Mouse (Mus musculus): ENCODE measurements around the gene Eif4a1. TPM values are rescaled to one million over a fixed set of nuclear protein-coding genes. Genes with fewer than 3 reads are reported as not detected.
A peak's percentile ranks its signal among the peaks of the same experiment; 100 is the strongest.

Gene Eif4a1
- polyA plus RNA-seq, 1 experiment from 2014 or later = 729 TPM

DNA sequence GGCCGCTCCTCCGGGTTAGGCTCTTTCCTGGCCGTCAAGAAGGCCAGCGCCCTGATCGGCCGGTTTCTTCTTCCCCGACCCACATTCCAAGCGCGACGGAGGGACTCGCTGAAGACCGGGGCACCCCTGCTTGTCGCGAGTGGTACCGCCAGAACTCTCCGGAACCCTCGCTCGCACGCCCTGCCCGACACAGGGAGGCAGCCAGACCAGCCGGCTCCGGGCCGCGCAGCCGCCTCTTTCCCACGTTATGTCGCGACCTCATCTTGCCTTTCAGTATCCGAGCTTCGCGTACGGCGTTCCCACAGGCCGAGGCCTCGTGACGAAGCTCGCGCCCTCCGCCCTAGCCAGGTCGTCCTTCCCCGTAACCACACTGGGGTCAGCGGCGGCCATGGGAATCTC, 498 bp downstream of the Eif4a1 start:
- under 1% methylated on average over 38 of the region's 43 CpGs for WGBS
- H3K4me3 ChIP-seq (ENCODE audit: low read length) = peak overlapping the region; percentile 100
- H3K4me1 ChIP-seq (ENCODE audit: control insufficient read depth, insufficient read depth, low read length) = peaks cover 9% of the 10 kb centered on the region; the same call in 1 of the 2 replicates
- no peaks in the 10 kb centered on the region for H3K27me3 ChIP-seq (ENCODE audit: control insufficient read depth, insufficient read depth, low read length)
- peak overlapping the region; percentile 100 for H3K9ac ChIP-seq (ENCODE audit: low read depth, low read length)
- H3K4me2 ChIP-seq (replicated peaks; ENCODE audit: low read depth, low read length) = peak overlapping the region; percentile 65
- no peaks in the 10 kb centered on the region for H3K9me3 ChIP-seq (ENCODE audit: control insufficient read depth, low read length)
- peak overlapping the region; percentile 97 for H3K27ac ChIP-seq (ENCODE audit: low read depth, low read length)
- peak; percentile 13 for ATAC-seq (ENCODE audit: low FRiP score, low TSS enrichment)
- H3K36me3 ChIP-seq (ENCODE audit: control insufficient read depth, insufficient read depth, low read length) = peaks cover 73% of the 10 kb centered on the region

DNA sequence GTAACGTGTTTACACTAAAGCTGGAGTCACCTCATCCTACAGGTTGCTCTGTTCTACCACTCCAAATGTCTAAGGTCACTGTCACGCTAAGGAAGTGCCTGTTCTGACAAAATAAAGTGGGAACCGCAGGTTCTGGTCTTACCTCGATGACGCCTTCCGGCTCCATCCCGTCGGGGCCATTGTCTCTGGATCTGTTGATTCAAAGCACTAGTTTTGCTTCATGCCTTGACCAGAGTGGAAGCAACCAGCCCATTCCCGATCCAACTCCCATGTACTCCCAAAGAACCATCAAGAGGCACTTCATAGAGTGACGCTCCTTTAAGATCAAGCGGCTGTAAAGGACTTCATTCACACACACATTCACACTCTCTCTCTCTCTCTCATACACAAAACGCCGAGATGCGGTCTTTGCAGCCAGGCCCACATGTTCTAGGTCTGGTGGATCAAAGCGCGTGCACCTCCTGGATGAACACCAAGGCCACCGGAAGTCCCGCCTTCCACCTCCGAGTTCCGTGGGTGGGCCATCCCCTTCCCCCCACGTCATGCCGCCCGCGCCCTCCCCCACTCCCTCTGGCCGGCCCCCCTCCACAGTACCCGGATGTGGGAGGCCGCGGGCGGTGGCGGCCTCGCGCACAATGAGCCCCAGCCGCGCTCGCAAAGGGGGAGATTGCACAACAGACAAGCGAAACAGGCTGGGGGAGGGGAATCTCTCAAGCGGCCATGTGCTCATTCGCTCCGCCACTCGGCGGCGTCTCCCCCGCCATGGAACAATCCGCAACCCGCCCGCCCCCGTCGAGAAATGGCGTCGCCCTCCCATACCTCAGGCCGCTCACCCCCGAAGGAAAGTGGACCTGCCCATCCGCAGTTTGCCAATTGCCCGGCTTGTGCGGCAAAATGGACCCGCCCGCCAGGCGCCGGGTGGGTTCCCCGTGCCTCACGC, 1.2 kb downstream of the Eif4a1 start:
- peak; percentile 73 for ATAC-seq (ENCODE audit: low FRiP score, low TSS enrichment)
- Histone ChIP-seq H3K4me3 (ENCODE audit: low read length) (peak overlapping the region; percentile 100), H3K4me1 (ENCODE audit: control insufficient read depth, insufficient read depth, low read length) (peaks cover 9% of the 10 kb centered on the region; the same call in 1 of the 2 replicates), H3K36me3 (ENCODE audit: control insufficient read depth, insufficient read depth, low read length) (peaks cover 73% of the 10 kb centered on the region), H3K9me3 (ENCODE audit: control insufficient read depth, low read length) (no peaks in the 10 kb centered on the region), H3K27me3 (ENCODE audit: control insufficient read depth, insufficient read depth, low read length) (no peaks in the 10 kb centered on the region), H3K27ac (ENCODE audit: low read depth, low read length) (peak overlapping the region; percentile 97), H3K4me2 (replicated peaks; ENCODE audit: low read depth, low read length) (peak overlapping the region; percentile 65), H3K9ac (ENCODE audit: low read depth, low read length) (peak overlapping the region; percentile 100)
- WGBS = 2% methylated on average over 54 of the region's 61 CpGs

DNA sequence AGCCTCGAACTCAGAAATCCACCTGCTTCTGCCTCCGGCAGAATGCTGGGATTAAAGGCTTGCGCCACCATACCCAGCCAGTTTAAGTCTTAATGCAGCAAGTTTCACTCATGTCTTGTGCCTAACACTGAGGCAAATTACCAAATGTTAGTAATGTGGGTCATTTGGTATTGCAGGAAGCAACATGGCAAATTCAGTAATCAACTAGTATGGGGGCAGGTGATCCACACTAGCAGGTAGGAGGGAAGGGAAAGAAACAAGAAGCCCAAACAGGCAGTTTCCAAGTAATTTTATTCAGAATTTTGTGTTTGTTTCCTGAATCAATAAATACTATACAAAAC, 5.6 kb downstream of the Eif4a1 start:
- Histone ChIP-seq H3K36me3 (ENCODE audit: control insufficient read depth, insufficient read depth, low read length) (peaks cover 65% of the 10 kb centered on the region), H3K27me3 (ENCODE audit: control insufficient read depth, insufficient read depth, low read length) (no peaks in the 10 kb centered on the region), H3K9me3 (ENCODE audit: control insufficient read depth, low read length) (no peaks in the 10 kb centered on the region), H3K4me2 (replicated peaks; ENCODE audit: low read depth, low read length) (no peak overlapping the region), H3K9ac (ENCODE audit: low read depth, low read length) (no peak overlapping the region), H3K27ac (ENCODE audit: low read depth, low read length) (no peak overlapping the region), H3K4me3 (ENCODE audit: low read length) (no peak overlapping the region), H3K4me1 (ENCODE audit: control insufficient read depth, insufficient read depth, low read length) (peaks cover 10% of the 10 kb centered on the region; the same call in 1 of the 2 replicates)
- no peak for ATAC-seq (ENCODE audit: low FRiP score, low TSS enrichment)
- WGBS = 89% methylated on average over 3 of the region's 3 CpGs

DNA sequence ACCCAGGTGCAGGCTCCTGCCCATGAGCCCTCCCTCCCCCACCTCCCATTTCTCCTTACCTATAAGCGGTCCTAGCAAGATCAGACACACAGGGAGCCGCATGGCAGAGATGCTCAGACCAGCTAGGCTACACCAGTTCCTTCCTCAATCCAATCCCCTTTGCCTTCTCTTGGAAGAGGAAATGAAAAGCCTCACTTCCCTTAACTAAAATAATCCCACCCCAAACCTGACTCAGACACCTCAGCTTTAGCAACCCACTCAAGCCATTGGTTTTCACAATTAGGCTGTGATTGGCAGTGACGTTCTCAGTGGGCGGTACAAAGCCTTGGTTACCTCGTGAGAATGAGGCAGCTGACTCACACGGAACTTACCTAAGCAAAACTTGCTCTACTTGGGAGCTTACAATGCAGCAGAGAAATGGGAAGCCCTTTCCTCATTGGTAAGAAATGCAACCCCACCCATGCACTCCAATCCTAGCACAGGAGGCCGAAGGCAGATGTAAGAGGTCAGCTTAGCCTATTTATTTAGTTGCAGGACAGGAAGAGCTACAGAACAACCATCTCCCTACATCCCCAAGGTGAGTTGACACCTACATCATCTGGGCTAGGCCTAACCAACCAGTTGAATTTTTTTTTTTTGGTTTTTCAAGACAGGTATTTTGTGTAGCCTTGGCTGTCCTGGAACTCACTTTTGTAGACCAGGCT, 6.1 kb downstream of the Eif4a1 start, which contains the start of gene Cd68:
Gene Cd68 (minus strand): TSS at position 193 of the 704 bp plus-strand sequence.
- peaks cover 10% of the 10 kb centered on the region; the same call in 1 of the 2 replicates for H3K4me1 ChIP-seq (ENCODE audit: control insufficient read depth, insufficient read depth, low read length)
- H3K4me2 ChIP-seq (replicated peaks; ENCODE audit: low read depth, low read length) = no peak within 1 kb of the TSS
- no peaks in the 10 kb centered on the region for H3K27me3 ChIP-seq (ENCODE audit: control insufficient read depth, insufficient read depth, low read length)
- no peak for ATAC-seq (ENCODE audit: low FRiP score, low TSS enrichment)
- no peak within 1 kb of the TSS; the same call in 1 of the 2 replicates for H3K9ac ChIP-seq (ENCODE audit: low read depth, low read length)
- peaks cover 65% of the 10 kb centered on the region for H3K36me3 ChIP-seq (ENCODE audit: control insufficient read depth, insufficient read depth, low read length)
- no peak within 1 kb of the TSS for H3K4me3 ChIP-seq (ENCODE audit: low read length)
- H3K9me3 ChIP-seq (ENCODE audit: control insufficient read depth, low read length) = no peaks in the 10 kb centered on the region
- WGBS = 40% methylated on average over 7 of the region's 7 CpGs
- H3K27ac ChIP-seq (ENCODE audit: low read depth, low read length) = no peak within 1 kb of the TSS; the same call in 1 of the 2 replicates

DNA sequence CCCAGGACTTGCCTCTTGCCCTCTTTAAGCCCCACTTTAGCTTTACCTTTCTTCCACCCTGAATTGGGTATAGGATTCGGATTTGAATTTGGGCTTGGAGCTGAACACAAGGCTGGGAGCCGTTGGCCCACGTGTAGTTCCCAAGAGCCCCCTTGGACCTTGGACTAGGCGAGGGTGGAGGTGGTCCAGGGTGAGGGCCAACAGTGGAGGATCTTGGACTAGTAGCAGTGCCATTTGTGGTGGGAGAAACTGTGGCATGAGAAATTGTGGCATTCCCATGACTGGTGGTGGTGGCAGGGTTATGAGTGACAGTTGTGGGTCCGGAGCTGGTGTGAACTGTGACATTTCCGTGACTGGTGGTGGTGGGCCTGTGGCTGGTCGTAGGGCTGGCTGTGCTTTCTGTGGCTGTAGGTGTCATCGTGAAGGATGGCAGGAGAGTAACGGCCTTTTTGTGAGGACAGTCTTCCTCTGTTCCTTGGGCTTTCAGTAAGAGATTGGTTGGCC, 6.7 kb downstream of the Eif4a1 start:
- WGBS = 75% methylated on average over 9 of the region's 9 CpGs
- Histone ChIP-seq H3K4me1 (ENCODE audit: control insufficient read depth, insufficient read depth, low read length) (peaks cover 10% of the 10 kb centered on the region; the same call in 1 of the 2 replicates), H3K36me3 (ENCODE audit: control insufficient read depth, insufficient read depth, low read length) (peaks cover 62% of the 10 kb centered on the region), H3K27ac (ENCODE audit: low read depth, low read length) (no peak overlapping the region; the same call in 1 of the 2 replicates), H3K27me3 (ENCODE audit: control insufficient read depth, insufficient read depth, low read length) (no peaks in the 10 kb centered on the region), H3K4me3 (ENCODE audit: low read length) (no peak overlapping the region), H3K4me2 (replicated peaks; ENCODE audit: low read depth, low read length) (no peak overlapping the region), H3K9ac (ENCODE audit: low read depth, low read length) (no peak overlapping the region), H3K9me3 (ENCODE audit: control insufficient read depth, low read length) (no peaks in the 10 kb centered on the region)
- no peak for ATAC-seq (ENCODE audit: low FRiP score, low TSS enrichment)

DNA sequence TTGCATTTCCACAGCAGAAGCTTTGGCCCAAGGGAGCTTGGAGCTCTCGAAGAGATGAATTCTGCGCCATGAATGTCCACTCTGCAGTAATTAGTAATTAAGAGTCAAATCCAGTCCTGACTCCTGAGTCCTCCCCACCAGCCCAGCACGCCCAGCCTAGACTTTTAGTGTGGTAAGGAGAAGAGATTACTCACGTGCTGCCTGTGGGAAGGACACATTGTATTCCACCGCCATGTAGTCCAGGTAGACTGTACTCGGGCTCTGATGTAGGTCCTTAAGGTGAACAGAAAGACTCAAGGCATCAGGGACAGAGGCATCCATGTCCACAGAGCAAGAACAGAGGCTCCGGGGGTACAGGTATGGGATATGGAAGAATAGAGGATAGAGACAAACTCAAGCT, 7.4 kb downstream of the Eif4a1 start:
- WGBS = 93% methylated on average over 7 of the region's 7 CpGs
- H3K27me3 ChIP-seq (ENCODE audit: control insufficient read depth, insufficient read depth, low read length) = no peaks in the 10 kb centered on the region
- H3K9me3 ChIP-seq (ENCODE audit: control insufficient read depth, low read length) = no peaks in the 10 kb centered on the region
- no peak overlapping the region for H3K4me3 ChIP-seq (ENCODE audit: low read length)
- H3K27ac ChIP-seq (ENCODE audit: low read depth, low read length) = no peak overlapping the region
- H3K4me2 ChIP-seq (replicated peaks; ENCODE audit: low read depth, low read length) = no peak overlapping the region
- H3K4me1 ChIP-seq (ENCODE audit: control insufficient read depth, insufficient read depth, low read length) = peaks cover 8% of the 10 kb centered on the region; the same call in 1 of the 2 replicates
- no peak for ATAC-seq (ENCODE audit: low FRiP score, low TSS enrichment)
- no peak overlapping the region; the same call in 1 of the 2 replicates for H3K9ac ChIP-seq (ENCODE audit: low read depth, low read length)
- H3K36me3 ChIP-seq (ENCODE audit: control insufficient read depth, insufficient read depth, low read length) = peaks cover 55% of the 10 kb centered on the region

DNA sequence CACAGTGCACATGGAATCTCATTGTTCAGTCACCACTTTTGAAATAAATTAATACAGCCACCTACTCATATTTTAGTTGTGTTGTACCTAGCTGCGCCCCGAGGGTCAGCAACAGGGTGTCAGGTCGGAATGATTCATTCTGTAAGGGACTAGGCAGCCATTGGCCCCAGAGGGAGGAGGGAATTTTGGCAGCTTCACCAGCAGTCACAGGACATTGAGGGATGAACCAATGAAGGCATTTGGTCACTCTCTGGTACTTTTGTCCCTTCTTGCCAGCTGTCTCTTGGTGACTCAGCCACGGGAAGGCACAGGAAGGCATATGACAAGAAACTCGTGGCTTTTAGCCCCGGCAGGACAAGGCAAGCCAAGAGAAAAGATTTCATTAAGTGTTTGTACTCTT, 8.4 kb downstream of the Eif4a1 start:
- peaks cover 50% of the 10 kb centered on the region for H3K36me3 ChIP-seq (ENCODE audit: control insufficient read depth, insufficient read depth, low read length)
- no peak for ATAC-seq (ENCODE audit: low FRiP score, low TSS enrichment)
- peaks cover 5% of the 10 kb centered on the region; the same call in 1 of the 2 replicates for H3K4me1 ChIP-seq (ENCODE audit: control insufficient read depth, insufficient read depth, low read length)
- H3K9me3 ChIP-seq (ENCODE audit: control insufficient read depth, low read length) = no peaks in the 10 kb centered on the region
- H3K4me2 ChIP-seq (replicated peaks; ENCODE audit: low read depth, low read length) = no peak overlapping the region
- WGBS = 83% methylated on average over 6 of the region's 6 CpGs
- no peak overlapping the region for H3K9ac ChIP-seq (ENCODE audit: low read depth, low read length)
- H3K27ac ChIP-seq (ENCODE audit: low read depth, low read length) = no peak overlapping the region
- H3K4me3 ChIP-seq (ENCODE audit: low read length) = no peak overlapping the region
- H3K27me3 ChIP-seq (ENCODE audit: control insufficient read depth, insufficient read depth, low read length) = no peaks in the 10 kb centered on the region

DNA sequence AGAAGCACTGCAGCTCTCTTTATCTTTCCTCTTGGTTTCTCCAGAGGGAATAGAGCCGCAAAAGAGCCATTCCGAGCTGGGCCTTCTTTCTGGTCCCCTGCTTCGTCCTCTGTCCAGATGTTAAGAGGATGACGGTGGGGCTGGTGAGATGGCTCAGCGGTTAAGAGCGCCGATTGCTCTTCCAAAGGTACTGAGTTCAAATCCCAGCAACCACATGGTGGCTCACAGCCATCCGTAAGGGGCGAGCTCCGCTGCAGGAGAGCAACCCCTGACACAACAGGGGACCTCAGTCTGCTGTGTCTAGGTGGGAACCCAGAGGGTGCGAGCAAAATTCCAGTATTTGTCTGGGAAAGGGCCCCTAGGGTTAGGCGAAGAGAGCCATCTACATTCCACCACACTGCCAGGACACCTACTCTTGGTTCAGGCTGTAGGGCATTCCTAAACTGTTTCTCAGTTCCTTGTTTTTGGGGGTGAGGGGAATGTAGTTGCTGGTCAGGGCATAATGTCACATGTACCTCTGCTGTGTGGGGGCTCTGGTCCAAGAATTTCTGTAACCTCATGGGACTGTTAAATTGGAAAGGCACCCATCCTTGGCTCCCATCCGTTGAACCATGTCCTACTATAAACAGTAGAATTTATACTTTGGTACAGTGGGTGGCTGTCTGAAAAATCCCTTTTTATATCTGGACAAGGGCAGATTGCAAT, 9.1 kb downstream of the Eif4a1 start:
- WGBS = 69% methylated on average over 13 of the region's 13 CpGs
- Histone ChIP-seq H3K4me2 (replicated peaks; ENCODE audit: low read depth, low read length) (peak overlapping the region; percentile 54), H3K27me3 (ENCODE audit: control insufficient read depth, insufficient read depth, low read length) (no peaks in the 10 kb centered on the region), H3K27ac (ENCODE audit: low read depth, low read length) (peak overlapping the region; percentile 99), H3K36me3 (ENCODE audit: control insufficient read depth, insufficient read depth, low read length) (peaks cover 50% of the 10 kb centered on the region), H3K4me1 (ENCODE audit: control insufficient read depth, insufficient read depth, low read length) (peaks cover 5% of the 10 kb centered on the region; the same call in 1 of the 2 replicates), H3K9me3 (ENCODE audit: control insufficient read depth, low read length) (no peaks in the 10 kb centered on the region), H3K4me3 (ENCODE audit: low read length) (peak overlapping the region; percentile 56), H3K9ac (ENCODE audit: low read depth, low read length) (peak overlapping the region; percentile 68; the same call in 1 of the 2 replicates)
- ATAC-seq (ENCODE audit: low FRiP score, low TSS enrichment) = peak; percentile 3; the same call in 1 of the 2 replicates

Measured in kidney, embryonic 14.5 days (tissue).